Mouse (Mus musculus) liver, embryonic 18 days (tissue): ENCODE data around the gene Lrrc72. TPM values are rescaled to one million over a fixed set of nuclear protein-coding genes. Genes with fewer than 3 reads are reported as not detected.

Experiments
- polyA plus RNA-seq: library from polyadenylated mRNA; depleted of rRNA; stranded (reverse); fragments of >200 nt; gene quantifications from 2 replicates; pipeline ENCODE4 v1.2.3, GENCODE M21; 2012; rRNA removed

Gene Lrrc72
- polyA plus RNA-seq, result not detected in 2 replicates

GRCm38 (mm10) chr12:36253298-36253697 lies at the start of gene Lrrc72:
Gene Lrrc72 (minus strand): TSS chr12:36253398.

Other genes starting within 250 kb of the Lrrc72 start
- 8.3 and 11.5 TPM in 2 replicates for gene Tspan13, start 210.9 kb downstream of the Lrrc72 start, polyA plus RNA-seq
- 3.6 and 4.0 TPM in 2 replicates for gene Ankmy2, start 96.3 kb downstream of the Lrrc72 start, polyA plus RNA-seq
- 18.4 and 19.6 TPM in 2 replicates for gene Bzw2, start 95.3 kb downstream of the Lrrc72 start, polyA plus RNA-seq
- 0.05 TPM in 2 replicates for gene Sostdc1, start 60.7 kb upstream of the Lrrc72 start, polyA plus RNA-seq
- gene Ispd, start 128.1 kb upstream of the Lrrc72 start, polyA plus RNA-seq, result 0.71 and 0.96 TPM in 2 replicates
- gene D630036H23Rik, start 128.8 kb upstream of the Lrrc72 start, polyA plus RNA-seq, result 0.28 and 0.37 TPM in 2 replicates